Mouse (Mus musculus): ENCODE results near the gene Bdkrb1.

The Bdkrb1 gene

DNA sequence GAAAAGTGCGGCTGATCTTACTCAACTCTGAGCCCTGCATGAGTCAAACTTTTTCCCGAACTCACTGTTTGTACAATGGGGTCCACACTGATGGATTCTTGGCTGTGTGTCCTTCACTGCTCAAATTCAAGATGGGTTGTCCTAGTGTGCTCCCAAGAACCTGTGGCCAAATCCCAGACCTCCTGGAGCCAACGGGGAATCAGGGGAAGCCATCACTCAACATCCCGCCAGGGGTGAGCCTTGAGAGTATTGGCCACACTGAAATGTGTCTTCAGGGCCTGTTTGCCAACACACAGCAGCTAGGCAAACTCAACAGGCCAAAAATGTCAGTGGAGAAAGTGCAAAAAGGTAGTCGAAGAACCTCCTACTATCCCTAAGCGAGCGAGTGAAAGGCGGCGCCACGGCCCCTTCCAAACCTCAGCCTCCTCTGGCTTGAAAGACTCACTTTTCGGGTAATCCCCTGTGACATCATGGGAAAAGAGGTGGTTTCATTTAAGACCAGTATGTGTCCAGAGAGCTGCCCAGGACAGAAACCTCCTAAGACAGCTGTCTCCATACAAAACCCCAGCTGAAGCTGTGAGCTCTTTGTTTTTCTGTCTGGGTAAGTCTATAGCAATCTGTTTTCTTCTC lies at the start of gene Bdkrb1:
Gene Bdkrb1, plus strand, starts transcription at position 505 of the 630 bp plus-strand sequence.
- no peak for DNase-seq (ENCODE audit: low read depth, low spot score)

DNA sequence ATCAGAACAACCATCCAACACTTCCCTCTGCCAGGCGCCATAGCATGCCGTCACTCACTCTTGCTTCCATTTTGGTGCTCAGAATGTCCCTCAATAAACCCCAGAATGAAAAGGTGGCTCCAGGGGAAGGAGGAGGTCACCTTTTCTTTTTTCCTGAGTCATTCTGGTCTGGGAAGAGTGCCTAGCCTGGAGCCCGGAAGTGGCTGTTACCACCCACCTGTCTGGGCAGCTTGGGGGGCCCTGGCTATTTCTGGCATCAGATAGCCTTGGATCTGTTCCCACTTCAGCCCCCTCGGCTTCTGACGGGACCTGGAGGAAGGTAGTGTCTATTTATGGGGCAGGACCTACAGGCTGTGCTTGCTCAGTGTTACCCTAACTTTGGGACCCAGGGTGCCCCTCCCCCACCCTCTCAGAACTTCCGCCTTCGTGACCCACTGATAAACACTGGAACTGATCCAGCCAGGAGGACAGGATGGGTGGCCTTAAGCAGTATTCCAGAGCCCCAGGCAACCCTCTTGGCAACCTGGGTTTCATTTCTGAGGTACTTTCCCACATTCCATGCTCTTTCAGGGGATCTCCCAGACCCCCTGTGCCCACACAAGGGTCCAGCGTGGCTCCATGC lies 48.6 kb upstream of the Bdkrb1 start:
- peak; percentile 30 for DNase-seq (ENCODE audit: low read depth, low spot score)

DNA sequence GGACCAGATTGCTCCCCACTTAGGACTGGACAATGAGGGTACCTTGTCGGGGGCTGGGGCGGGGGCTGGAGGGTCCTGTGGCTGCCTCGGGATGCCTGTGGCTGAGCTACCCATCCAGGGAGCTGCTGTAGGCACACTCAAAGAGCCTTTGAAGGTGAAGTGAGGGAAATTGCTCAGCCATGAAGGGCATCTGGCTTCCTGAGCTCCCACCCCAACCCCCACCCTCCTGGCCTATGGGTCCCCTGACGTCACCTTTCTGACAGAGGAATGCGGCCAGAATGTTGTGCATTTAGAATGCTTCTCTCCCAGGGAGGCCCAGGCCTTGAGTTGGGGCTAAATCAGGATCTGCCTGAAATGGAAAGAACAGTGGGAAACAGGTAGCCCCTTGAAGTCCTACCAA lies 47.7 kb upstream of the Bdkrb1 start:
- peak; percentile 61 for DNase-seq (ENCODE audit: low read depth, low spot score)

DNA sequence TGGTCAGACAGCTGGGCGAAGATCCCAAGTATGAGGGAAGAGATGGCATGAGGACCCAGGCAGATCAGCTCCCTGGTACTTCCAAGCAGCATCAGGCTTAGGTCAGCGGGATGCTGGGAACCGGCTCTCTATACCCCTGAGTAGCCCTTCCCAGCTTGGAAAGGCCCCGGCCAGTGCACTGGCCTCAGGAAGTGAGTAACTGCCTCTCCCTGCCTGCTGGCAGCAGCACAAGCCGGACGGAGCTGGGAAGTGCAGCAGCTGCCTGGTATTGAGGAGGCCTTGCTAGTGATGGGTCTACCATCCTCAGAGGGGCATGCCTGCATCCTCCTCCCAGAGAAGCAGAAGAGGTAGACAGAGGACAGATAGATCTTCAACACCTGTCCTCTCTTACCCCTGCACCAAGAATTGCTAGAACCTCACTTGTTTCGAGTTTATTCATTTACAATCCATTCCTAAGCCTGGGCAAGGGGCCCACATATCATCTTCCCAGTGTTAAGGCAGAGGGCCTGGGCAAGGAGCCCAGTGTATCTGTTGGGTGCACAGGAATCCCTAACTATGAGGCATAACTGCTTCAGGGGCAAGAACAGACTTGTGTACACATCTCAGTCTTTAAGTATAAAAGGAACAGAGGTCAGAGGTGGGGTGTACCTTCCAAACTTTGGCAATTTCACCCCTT lies 45.5 kb upstream of the Bdkrb1 start:
- no peak for DNase-seq (ENCODE audit: low read depth, low spot score)

DNA sequence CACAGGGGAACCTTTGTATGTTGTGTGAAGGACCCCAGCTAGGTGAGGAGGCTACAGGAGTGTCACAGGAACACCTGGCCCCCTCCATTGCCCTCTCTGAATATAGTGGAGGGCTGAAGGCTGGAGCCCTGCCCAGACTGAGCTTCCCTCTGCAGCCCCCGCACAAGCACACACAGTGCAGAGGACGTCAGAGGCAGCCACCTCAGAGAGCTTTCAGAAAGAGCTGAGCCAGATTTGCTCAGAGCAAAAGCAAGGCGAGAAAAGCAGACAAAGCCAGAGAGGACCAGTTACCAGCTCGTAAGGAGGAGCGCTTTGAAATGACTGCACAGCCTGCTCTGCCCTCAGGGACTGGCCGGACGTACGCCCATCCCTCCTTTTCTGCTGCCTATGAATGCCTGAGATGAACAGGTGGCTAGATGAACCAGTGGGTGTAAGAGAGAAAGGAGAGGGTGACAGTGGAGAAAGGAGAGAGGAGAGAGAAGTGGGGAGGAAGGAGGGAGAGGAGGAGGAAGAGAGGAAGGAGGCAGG lies 41.8 kb upstream of the Bdkrb1 start:
- DNase-seq (ENCODE audit: low read depth, low spot score) = no peak

DNA sequence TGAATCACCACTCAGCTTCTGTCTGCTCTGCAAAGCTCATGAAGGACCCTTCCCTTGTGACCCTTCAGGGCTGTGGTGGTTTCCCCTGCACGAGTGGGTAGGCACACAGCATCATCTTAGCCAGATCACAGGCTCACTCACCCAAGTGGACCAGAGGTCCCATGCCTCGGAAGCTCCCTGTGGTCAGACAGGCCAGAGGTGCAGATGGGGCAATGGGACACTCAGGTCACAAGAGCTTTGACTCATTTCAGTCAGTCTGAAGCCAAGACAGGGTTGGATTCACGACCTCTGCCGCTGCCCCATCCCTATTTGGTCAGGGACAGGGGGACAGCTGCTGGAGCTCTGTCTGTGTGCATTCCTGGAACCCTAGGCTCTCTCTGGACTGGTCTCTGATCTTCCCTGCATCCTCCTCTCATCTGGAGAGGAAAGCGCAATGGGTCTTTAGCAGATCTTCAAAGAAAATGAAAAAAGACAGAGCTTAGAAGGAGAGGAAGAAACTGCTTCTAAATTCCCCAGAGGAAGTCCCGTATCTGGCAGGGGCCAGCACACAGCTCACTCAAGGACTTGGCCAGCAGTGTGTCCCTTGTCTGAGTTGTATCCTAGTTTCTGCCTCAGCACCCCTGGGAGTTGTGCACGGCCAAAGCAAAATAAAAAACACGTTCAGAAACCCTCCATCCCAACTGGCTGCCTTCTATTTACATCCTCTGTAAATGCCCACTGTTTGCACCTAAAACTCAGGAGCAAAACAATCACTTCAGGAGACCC lies 40.6 kb upstream of the Bdkrb1 start:
- DNase-seq (ENCODE audit: low read depth, low spot score) = no peak

DNA sequence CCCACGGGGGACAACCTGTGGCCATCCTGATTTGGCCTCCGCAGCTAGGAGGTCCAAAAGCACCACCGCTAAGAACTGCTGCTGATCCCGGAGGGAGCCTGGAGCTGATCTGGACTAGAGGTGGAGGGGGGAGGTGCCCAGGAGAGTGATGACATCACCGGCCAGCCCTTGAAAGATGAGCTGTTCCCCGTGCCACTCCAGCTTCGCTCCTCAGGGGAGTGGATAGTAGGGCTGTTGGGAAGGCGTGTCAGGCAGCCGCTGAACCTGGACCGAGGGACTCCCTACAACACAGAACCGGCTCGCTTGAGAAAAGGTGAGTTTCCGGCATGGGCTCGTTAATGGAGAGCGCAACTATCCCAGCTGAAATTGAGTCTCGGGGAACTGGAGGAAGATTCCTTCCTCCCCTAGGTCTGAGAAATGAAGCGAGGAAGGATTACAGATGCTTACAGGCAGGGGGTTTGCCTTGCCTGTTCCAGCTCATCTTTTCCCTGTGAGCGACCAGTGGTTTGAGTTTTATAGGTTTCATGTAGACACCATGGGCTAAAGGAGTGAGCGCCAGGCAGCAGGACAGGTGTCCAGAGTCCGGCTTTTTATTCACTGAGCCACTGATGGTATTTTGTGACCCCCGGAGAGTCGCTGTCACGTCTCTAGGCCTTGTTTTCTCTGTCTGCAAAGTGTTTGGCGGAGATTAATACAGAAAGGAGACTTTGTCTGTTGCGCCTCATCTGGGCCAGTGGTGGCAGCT lies 39.8 kb upstream of the Bdkrb1 start, which contains the start of gene Bdkrb2:
Gene Bdkrb2, plus strand, starts transcription at position 291 of the 745 bp plus-strand sequence.
- DNase-seq (ENCODE audit: low read depth, low spot score) = peak; percentile 77

DNA sequence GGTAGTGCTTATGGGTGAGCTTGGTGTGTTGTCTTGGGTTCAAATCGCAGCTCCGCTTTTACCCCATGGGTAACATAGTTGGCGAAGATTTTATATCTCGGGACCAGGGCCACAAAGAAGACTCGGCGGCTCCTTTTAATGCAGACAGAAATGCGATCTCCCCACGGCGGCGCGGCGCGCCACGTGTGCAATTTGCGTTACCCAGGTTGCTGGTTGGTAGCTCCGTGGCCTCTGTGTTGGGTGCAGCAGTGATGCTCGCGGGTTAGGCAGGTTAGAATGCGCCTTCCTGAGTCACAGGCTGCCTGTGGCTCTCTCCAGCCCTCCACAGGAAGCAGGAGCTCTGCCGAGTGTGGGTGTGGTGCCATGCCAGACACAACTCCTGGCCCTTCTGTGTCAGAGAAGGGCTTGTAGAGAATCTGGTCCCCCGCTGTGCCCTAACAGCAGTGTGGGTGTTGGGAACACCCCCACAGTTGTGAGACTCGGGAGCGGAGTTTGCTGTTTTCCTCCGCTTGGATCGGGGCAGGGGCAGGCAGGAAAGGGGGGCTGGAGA lies 39.1 kb upstream of the Bdkrb1 start:
- DNase-seq (ENCODE audit: low read depth, low spot score) = peak; percentile 73

DNA sequence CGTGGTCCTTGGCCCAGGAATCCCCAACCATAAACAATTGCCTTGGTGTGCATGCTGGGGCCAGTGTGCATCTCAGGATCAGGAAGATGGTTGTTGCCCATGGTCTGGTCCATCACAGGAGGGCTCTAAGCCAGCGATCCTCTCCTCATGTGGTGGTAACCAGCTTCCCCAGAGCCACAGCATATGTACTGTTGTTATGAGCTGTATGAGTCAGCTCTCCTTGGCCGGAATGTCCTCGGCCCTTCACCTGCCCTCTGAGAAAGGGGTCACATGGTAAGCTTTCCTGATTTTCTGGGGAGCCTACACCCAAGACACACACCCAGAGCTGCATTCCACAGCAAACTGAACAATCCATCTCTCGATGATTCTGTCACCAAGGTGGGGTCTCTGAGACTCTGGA lies 37.7 kb upstream of the Bdkrb1 start:
- DNase-seq (ENCODE audit: low read depth, low spot score) = peak; percentile 31

DNA sequence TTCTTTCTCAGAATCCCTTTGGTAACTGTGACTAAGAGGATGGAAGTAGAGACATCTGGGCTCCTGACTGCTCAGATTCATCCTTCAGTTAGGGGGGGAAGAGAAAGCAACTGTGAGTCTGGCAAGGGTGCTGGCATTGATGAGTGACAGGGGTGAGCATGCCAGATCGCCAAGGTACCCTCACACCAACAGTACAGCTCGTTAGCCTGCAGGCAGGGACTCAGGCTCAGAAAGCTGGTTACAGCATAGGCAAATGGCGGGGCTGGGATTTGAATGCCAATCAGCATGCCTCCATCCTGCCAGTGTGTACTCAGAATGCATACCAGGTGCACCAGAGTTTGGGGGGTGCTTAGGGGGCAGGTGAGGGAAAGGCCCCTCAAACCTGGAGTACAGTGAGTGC lies 31.0 kb upstream of the Bdkrb1 start:
- no peak for DNase-seq (ENCODE audit: low read depth, low spot score)

DNA sequence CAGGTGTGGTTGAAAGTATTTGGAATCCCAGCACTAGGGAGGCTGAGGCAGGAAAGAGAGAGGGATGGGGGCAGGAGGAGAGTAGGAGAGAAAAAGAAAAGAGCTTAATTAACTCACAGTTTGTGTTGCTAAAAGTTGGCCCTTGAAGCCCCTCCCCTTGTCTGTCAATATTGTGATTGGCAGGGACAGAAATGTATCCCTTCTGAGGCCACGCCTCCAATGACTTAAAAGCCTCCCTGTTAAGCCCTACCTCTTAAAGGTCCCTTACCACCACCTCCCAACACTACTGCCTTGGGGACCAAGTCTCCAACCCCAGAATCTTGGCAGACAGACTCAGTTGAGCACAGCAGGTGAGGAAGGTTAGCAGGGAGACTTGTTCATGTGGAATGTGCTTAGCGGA lies 30.3 kb upstream of the Bdkrb1 start:
- peak; percentile 80 for DNase-seq (ENCODE audit: low read depth, low spot score)

DNA sequence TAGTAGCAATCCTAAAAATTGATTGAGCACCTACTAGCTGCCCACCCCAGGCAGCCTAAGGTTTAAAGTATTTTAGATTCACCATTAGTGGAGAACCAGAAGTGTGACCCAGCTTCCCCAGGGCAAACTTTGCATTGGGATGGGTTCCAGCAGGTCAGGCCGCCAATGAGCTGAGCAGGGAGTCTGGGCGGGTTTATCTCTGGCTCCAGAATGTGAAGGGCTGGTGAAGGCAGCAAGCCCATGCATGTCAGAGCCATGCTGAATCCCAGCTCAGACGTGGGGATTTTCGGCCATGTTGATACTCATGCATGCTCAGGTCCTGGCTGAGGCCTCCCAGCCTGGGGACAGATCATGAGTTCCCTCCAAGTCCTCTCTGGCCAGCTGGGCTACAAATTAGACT lies 28.5 kb upstream of the Bdkrb1 start:
- no peak for DNase-seq (ENCODE audit: low read depth, low spot score)

DNA sequence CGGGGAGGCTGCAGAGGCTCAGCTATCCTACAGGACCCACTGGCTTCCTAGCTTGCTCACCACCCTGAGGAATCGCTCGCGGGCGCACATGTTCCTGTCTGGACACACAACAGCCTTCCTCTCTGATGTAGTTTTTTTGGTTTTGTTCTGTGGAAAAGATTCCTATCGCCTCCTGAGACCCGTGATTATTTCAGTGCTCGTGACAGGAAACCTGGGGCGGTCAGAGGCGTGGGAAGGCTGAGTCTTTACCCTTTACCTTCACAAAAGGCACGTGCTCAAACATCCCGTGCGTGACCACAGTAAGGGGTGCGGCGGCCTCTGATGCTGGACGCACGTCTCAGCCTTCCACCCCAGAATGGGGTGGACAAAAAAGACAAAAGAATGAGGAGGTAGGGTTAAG lies 22.4 kb upstream of the Bdkrb1 start:
- no peak for DNase-seq (ENCODE audit: low read depth, low spot score)

DNA sequence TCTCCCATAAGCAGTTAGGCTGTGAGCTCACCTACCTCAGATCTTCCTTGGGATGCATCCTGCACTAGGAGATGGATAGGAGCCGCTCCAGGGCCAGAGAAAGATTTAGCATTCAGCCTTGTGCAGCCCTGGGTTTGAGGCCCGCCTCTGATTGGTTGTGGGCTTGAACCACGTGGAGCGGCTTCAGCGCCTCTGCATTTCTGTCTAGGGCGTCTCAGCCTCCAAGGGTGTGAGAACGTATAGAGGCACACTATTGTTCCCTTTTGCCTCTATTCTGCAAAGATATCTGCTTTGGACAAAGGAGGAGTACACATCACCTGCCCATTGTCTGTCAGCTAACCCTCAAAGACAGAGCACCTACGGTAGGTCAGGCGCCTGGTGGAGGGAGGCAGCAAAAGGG lies 20.4 kb upstream of the Bdkrb1 start:
- peak; percentile 55 for DNase-seq (ENCODE audit: low read depth, low spot score)

DNA sequence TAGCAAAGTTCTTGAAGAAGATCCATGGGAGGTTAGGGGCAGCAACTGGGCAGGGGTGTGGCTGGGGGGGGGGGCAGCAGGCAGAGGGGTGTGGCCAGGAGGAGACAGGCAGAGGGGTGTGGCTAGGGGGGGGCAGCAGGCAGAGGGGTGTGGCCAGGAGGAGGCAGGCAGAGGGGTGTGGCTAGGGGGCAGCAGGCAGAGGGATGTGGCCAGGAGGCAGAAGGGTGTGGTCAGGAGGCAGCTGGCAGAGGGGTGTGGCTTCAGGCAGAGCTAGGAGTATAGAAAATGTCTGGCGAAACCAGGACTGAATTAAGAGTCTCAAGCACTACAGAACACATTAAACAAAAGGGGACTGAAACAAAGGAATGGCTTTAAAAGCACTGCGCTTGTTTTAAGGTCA lies 19.4 kb upstream of the Bdkrb1 start:
- DNase-seq (ENCODE audit: low read depth, low spot score) = peak; percentile 73

DNA sequence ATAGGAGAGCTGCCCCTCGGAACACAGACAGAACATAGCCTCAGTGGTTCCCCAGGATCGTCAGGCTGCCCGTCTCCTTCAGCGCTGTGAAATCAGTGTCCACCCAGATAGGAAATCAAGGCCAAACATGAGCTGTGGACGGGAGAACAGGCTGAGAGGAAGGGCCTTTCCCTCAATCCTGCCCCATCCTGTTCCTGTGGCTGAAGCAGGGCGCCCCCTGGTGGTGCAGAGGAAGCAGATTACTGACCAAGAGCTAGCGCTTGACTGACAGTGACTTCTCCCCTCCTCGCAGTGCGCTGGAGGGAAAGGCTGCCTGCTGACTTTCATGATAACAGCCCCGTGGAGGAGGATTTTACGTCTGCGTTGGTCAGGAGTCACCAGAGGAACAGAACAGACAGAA lies 18.0 kb upstream of the Bdkrb1 start:
- peak; percentile 87 for DNase-seq (ENCODE audit: low read depth, low spot score)

DNA sequence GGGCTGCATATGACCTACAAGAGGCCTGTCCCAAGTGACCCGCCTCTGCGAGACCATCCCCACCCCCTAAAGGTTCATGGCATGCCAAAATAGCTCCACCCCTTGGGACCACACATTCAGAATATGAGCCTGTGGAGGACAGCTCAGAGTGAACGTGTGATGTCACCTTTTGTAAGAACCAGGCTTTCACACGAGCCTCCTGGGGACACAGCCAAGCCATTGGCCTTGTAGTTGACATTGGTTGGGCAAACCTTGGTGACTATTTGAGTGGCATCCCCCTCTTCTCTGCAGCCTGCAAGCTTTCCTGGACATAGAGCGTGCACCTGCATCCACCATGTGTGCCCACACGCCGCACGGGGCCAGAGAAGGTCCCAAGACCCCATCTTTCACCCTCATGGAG lies 15.4 kb upstream of the Bdkrb1 start:
- no peak for DNase-seq (ENCODE audit: low read depth, low spot score)

DNA sequence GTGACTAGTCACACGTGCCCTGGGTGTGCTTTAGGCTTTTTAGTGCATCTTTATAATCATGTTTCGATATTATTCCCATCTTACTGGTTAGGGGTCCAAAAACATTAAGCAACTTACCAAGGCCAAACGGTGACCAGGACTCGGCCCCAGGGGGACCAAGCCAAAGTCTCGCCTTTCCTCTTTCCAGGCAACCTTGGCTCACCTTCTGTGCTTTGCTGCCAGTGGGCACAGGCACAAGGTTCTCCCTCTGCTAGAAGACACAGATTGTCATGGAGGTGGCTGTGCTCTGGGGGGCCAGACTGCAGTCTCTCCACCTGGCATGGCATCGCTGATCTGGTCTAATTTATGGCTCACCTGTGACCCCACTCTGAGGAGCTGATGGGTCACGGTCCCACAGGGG lies 12.1 kb upstream of the Bdkrb1 start:
- no peak for DNase-seq (ENCODE audit: low read depth, low spot score)

DNA sequence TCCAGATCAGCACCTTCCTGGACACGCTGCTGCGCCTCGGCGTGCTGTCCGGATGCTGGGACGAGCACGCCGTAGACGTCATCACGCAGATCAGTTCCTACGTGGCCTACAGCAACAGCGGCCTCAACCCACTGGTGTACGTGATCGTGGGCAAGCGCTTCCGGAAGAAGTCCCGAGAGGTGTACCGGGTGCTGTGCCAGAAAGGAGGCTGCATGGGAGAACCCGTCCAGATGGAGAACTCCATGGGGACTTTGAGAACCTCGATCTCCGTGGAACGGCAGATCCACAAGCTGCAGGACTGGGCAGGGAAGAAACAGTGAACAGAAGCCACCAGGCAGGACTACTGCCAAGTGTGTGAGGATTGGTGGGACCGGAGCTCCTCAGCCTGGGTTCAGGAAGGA lies 10.5 kb upstream of the Bdkrb1 start:
- DNase-seq (ENCODE audit: low read depth, low spot score) = no peak

DNA sequence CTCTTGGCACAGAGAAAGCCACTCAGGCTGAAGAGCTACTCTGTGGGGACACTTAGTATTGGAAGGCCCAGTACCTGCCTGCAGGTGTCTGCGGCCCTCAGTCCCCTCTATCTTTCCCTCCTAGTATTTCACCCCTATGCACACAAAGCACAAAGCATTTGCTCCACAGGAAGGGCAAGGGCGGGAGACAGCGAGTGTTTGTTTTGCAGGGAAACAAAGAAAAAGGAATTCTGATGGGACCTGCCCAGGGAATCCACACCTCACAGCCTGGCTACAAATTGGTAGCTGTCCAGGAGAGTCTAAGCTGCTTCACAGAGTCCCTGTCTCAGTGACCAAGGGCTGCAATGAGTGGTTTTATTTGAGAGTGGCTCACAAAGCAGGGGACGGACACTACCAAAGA lies 9.4 kb upstream of the Bdkrb1 start:
- DNase-seq (ENCODE audit: low read depth, low spot score) = peak; percentile 63

DNA sequence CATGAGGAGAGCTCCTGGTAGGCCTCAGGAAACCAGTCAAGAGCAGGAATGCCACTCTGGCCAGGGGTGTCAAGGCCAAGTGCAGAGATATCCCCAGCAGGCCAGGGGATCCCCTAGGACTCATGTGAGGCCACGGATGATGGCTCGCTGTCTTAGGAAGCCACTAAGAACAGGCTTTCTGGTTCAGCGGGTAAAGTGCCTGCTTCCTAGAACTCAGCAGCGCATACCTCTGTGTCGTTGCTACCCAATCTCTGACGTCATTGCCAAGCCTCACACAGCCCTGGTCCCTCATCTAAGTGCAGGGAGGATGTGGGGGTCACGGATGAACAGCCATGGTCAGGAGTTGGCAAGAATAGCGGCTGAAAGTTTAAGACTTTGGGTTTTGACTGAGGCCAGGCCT lies 5.8 kb upstream of the Bdkrb1 start:
- DNase-seq (ENCODE audit: low read depth, low spot score) = no peak
